Mouse (Mus musculus) gastrocnemius, postnatal 14 days (tissue): ENCODE measurements around the gene Sbk3. TPM values are rescaled to one million over a fixed set of nuclear protein-coding genes. Genes with fewer than 3 reads are reported as not detected.

Experiments
- DNase-seq: peaks from one replicate; pipeline ENCODE4 v3.0.0; 2021; ENCODE audit warnings: mixed read lengths
- intact Hi-C: fragments of 180-260 bp; cut with DNase I; formaldehyde crosslinking; loops from one replicate; pipeline ENCODE4 v1.15.1; 2025; ENCODE audit warnings: low total_unique reads
- total RNA-seq, 2 experiments: library from RNA; stranded (reverse); gene quantifications; 2 replicates each; pipeline ENCODE4 v1.2.3; 2021

The Sbk3 gene
- total RNA-seq, 2 experiments from 2014 or later: 0.33 to 1.0 TPM

- no peak for DNase-seq
- intact Hi-C loops: loop anchor here (2.0 kb wide), 1 partner anchor 57 kb away; no protein-coding TSS in a partner anchor
These were observed 24.5 kb upstream of the Sbk3 start for GRCm38 (mm10) chr7:4995268-4996002.

- DNase-seq: peak; percentile 9
- intact Hi-C loops: no loop called here
These were observed 23.2 kb upstream of the Sbk3 start for GRCm38 (mm10) chr7:4993999-4994788.

- intact Hi-C loops: no loop called here
- DNase-seq: no peak
These were observed 22.5 kb upstream of the Sbk3 start for GRCm38 (mm10) chr7:4993347-4993998.

GRCm38 (mm10) chr7:4988250-4988649 lies 17.3 kb upstream of the Sbk3 start:
- intact Hi-C loops: no loop called here
- no peak for DNase-seq

- intact Hi-C loops: no loop called here
- DNase-seq: no peak
These were observed 5.9 kb upstream of the Sbk3 start for GRCm38 (mm10) chr7:4976832-4977231.

GRCm38 (mm10) chr7:4975455-4975854 lies 4.5 kb upstream of the Sbk3 start:
- DNase-seq: no peak
- intact Hi-C loops: no loop called here

- intact Hi-C loops: no loop called here
These were observed 1.5 kb upstream of the Sbk3 start for GRCm38 (mm10) chr7:4972321-4973047.

GRCm38 (mm10) chr7:4971710-4972109 lies 742 bp upstream of the Sbk3 start:
- no peak for DNase-seq
- intact Hi-C loops: no loop called here

More at GRCm38 (mm10) chr7:4972321-4973047, 1.5 kb upstream of the Sbk3 start:
- DNase-seq: peak; percentile 82

- DNase-seq: no peak
- intact Hi-C loops: loop anchor here (2.0 kb wide), 1 partner anchor 22 kb away; no protein-coding TSS in a partner anchor
These were observed 6.0 kb downstream of the Sbk3 start for GRCm38 (mm10) chr7:4964988-4965387.

- intact Hi-C loops: loop anchor here (2.0 kb wide), 1 partner anchor 21 kb away; no protein-coding TSS in a partner anchor
- peak; percentile 90 for DNase-seq
These were observed 6.7 kb downstream of the Sbk3 start, which contains the start of gene Sbk2 for GRCm38 (mm10) chr7:4964272-4964671. Sbk2 (minus strand) TSS chr7:4964406.

- intact Hi-C loops: no loop called here
- DNase-seq: no peak
These were observed 7.4 kb downstream of the Sbk3 start for GRCm38 (mm10) chr7:4963527-4963926.

GRCm38 (mm10) chr7:4957361-4957760 lies 13.6 kb downstream of the Sbk3 start:
- no peak for DNase-seq
- intact Hi-C loops: no loop called here

- no peak for DNase-seq
These were observed 17.0 kb downstream of the Sbk3 start for GRCm38 (mm10) chr7:4953815-4954445.

GRCm38 (mm10) chr7:4950561-4951342 lies 20.2 kb downstream of the Sbk3 start:
- DNase-seq: no peak

More at GRCm38 (mm10) chr7:4953815-4954445, 17.0 kb downstream of the Sbk3 start:
- intact Hi-C loops: no loop called here

GRCm38 (mm10) chr7:4948386-4948785 lies 22.6 kb downstream of the Sbk3 start:
- DNase-seq: no peak
- intact Hi-C loops: no loop called here

More at GRCm38 (mm10) chr7:4950561-4951342, 20.2 kb downstream of the Sbk3 start:
- intact Hi-C loops: no loop called here

GRCm38 (mm10) chr7:4947855-4948254 lies 23.1 kb downstream of the Sbk3 start:
- intact Hi-C loops: no loop called here
- DNase-seq: peak; percentile 89

GRCm38 (mm10) chr7:4943223-4943815 lies 27.6 kb downstream of the Sbk3 start:
- intact Hi-C loops: loop anchor here (2.0 kb wide), 2 partner anchors 21 to 103 kb away; partner anchors contain the start of gene Sbk2
- peak; percentile 91 for DNase-seq
